Mouse (Mus musculus) monocyte, adult 59 days (primary cell): ENCODE data around the gene Olfr723. TPM values are rescaled to one million over a fixed set of nuclear protein-coding genes. Genes with fewer than 3 reads are reported as not detected.

Experiments used
- total RNA-seq, 2 experiments: library from RNA; stranded (reverse); gene quantifications; one replicate each; pipeline ENCODE4 v1.2.4; 2023

Olfr723 gene
- not detected for total RNA-seq

GRCm38 (mm10) chr14:49931687-49932086 lies at the start of gene Olfr723:
TSS of gene Olfr723 (minus strand) at chr14:49931787.

DNA sequence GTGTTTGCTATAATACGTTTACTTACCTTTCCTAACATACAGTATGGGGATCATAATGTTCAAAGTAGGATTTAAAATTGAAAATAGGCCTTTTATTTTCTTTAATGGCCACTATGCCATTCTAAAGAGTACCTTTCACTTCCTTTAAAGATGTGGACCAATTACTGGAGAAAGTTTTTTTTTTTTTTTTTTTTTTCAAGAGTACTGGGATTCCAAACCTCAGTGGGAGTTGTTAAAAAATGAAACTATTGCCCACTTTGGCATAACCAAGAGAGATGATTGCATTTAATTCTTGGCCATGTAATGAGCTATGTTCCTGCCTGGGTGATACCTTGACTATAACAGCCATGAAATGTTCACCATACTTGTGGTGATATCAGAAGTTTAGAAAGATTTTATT lies 31.6 kb upstream of the Olfr723 start, which contains the start of gene Olfr724:
TSS of gene Olfr724 (minus strand) at position 101 of the 400 bp plus-strand sequence.

DNA sequence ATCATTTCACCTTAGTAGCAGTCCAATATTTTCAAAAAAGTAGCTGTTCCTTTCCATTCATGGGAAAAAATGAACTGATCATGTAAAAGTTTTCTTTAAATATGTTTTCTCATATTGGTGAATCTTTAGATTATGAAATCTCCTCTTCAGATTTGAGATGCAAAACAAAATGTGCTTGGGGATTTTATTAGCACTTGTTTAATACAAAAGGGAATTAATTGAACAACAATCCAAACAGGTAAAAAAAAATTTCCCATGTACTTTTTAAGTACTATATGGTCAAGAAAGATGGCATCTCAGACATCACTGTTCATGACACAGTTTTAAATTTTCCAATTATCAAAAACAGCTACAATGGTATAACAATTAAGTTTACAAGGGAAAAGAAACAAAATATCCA lies 29.7 kb downstream of the Olfr723 start, which contains the start of gene Olfr722:
TSS of gene Olfr722 (minus strand) at position 101 of the 400 bp plus-strand sequence.

Other genes starting within 250 kb of the Olfr723 start
- gene Armh4, start 148.4 kb downstream of the Olfr723 start, total RNA-seq = not detected
- gene Olfr722, start 29.8 kb downstream of the Olfr723 start, total RNA-seq = not detected
- gene Olfr724, start 31.5 kb upstream of the Olfr723 start, total RNA-seq = not detected
- not detected for gene Olfr725, start 108.6 kb upstream of the Olfr723 start, total RNA-seq
- gene Olfr726, start 159.2 kb upstream of the Olfr723 start, total RNA-seq = not detected
- not detected for gene Olfr727, start 191.4 kb upstream of the Olfr723 start, total RNA-seq
- not detected for gene Olfr728, start 210.9 kb upstream of the Olfr723 start, total RNA-seq
- not detected for gene Olfr729, start 221.1 kb upstream of the Olfr723 start, total RNA-seq